Mouse (Mus musculus): ENCODE results near the gene Nudt2.

Gene Nudt2

GRCm38 (mm10) chr4:41518349-41518748, 53.4 kb downstream of the Nudt2 start:
- no peak for DNase-seq (ENCODE audit: extremely low spot score, low read depth, low spot score)

DNA sequence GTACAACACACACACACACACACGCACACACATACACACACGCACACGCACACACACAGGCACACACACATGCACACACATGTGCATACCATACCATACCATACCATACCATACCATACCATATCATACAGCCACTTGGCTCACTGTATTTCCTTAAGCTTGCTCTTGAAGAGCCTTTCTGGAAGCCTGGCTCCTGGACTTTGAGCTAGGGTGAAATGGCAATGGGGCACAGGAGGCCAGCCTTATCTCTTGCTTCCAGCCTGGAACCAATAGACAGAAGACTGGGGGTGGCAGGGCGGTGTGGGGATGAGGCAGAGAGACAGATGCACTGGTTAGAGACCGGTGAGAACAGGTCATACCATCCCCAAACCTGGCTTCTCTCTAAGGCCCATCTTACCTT, 54.2 kb downstream of the Nudt2 start:
- no peak for DNase-seq (ENCODE audit: extremely low spot score, low read depth, low spot score)

- DNase-seq (ENCODE audit: extremely low spot score, low read depth, low spot score): no peak
Observed at GRCm38 (mm10) chr4:41520641-41521040, 55.7 kb downstream of the Nudt2 start.

DNA sequence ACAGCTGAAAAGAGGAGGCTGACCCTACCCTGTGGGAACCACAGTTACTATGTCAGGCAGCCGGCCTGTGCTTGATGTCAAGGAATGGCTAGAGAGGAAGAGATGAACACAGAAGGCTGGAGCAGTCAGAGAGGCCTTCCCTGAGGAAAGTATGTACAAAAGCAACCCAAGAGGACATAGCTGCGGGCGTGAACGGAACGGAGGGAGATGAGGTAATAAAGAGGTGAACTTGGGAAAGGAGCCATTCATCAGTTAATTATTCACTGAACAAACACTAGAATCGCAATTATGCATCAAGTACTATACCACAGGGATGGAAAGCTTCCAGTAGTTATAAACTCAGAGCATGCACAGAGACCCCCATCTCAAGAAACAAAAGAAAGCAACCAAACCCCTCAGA, 57.2 kb downstream of the Nudt2 start:
- DNase-seq (ENCODE audit: extremely low spot score, low read depth, low spot score): no peak

- no peak for DNase-seq (ENCODE audit: extremely low spot score, low read depth, low spot score)
Observed at GRCm38 (mm10) chr4:41522788-41523187, 57.8 kb downstream of the Nudt2 start.

GRCm38 (mm10) chr4:41523839-41524238, 58.9 kb downstream of the Nudt2 start:
- no peak for DNase-seq (ENCODE audit: extremely low spot score, low read depth, low spot score)

DNA sequence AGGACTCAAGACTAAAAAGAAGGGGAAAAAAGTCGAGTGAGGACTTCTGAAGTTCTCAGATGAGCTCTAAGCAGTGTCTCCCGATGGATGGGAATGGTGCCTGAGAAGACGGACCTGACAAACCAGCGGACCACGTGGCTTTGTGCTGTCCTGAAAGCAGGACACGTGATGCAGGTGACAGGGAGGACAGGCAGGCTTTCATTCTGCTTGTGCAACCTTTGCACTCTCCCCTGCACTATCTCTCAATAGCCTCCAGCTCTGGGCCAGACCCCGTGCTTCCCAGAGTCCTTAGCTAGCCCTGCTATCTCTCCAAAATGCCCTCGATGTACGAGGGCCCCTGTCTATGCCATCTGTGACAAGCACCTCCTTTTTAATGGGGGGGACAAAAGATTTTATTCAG, 59.9 kb downstream of the Nudt2 start:
- DNase-seq (ENCODE audit: extremely low spot score, low read depth, low spot score): no peak

- DNase-seq (ENCODE audit: extremely low spot score, low read depth, low spot score): no peak
Observed at GRCm38 (mm10) chr4:41526553-41526952, 61.6 kb downstream of the Nudt2 start.

- DNase-seq (ENCODE audit: extremely low spot score, low read depth, low spot score): no peak
Observed at GRCm38 (mm10) chr4:41527076-41527475, 62.1 kb downstream of the Nudt2 start.

DNA sequence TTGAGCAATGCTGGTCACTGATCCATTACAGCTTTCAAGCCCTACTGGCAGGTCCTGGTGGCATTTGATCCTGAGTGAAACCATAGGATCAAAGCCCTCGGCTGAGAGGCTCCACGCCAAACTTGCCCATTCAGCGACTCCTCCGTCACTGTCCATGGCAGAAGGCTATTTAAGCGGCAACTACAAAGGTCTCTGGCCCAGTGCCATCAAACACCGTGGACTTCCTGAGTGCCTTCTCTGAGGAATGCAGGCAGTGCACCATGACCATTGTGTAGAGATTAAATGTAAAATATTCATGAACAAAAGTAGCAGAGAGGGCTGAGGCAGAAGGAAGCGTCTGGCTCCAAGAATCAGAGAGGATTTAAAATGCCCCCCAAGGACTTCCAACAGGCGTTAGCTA, 63.0 kb downstream of the Nudt2 start:
- no peak for DNase-seq (ENCODE audit: extremely low spot score, low read depth, low spot score)
